Mouse (Mus musculus) hindbrain, embryonic 16.5 days (tissue): ENCODE measurements around the gene Insm1. TPM values are rescaled to one million over a fixed set of nuclear protein-coding genes. Genes with fewer than 3 reads are reported as not detected.

ENCODE experiments used
- ATAC-seq: fragments of 200-750 bp; cut with Nextera tagmentation; 2 replicates; pipeline ENCODE4 v1.8.0; 2017; ENCODE audit warnings: moderate TSS enrichment, moderate library complexity
- H3K27ac ChIP-seq: fragments of 300-500 bp; sonication (generic); 2 replicates; pipeline ENCODE4 v1.5.1; 2014; ENCODE audit warnings: low read depth, mild to moderate bottlenecking, control low read depth, low read length, moderate library complexity
- H3K27me3 ChIP-seq: fragments of 300-500 bp; sonication (generic); replicated peaks from 2 replicates; pipeline ENCODE4 v1.6.1; 2014; ENCODE audit warnings: low read length; ENCODE audit not compliant: control insufficient read depth, insufficient read depth
- H3K36me3 ChIP-seq: fragments of 300-500 bp; sonication (generic); 2 replicates; pipeline ENCODE4 v1.6.1; 2014; ENCODE audit warnings: mild to moderate bottlenecking, low read length, moderate library complexity, mixed read lengths; ENCODE audit not compliant: control insufficient read depth, insufficient read depth
- H3K4me1 ChIP-seq: fragments of 300-500 bp; sonication (generic); 2 replicates; pipeline ENCODE4 v1.6.1; 2014; ENCODE audit warnings: low read depth, low read length; ENCODE audit not compliant: control insufficient read depth, insufficient read depth
- H3K4me2 ChIP-seq: fragments of 300-500 bp; sonication (generic); 2 replicates; pipeline ENCODE4 v1.6.1; 2014; ENCODE audit warnings: mild to moderate bottlenecking, low read length, control low read depth, moderate library complexity
- H3K4me3 ChIP-seq: fragments of 300-500 bp; sonication (generic); 2 replicates; pipeline ENCODE4 v1.5.1; 2014; ENCODE audit warnings: mild to moderate bottlenecking, low read length, control low read depth, moderate library complexity
- H3K9ac ChIP-seq: fragments of 300-500 bp; sonication (generic); 2 replicates; pipeline ENCODE4 v1.6.1; 2014; ENCODE audit warnings: low read depth, mild to moderate bottlenecking, control low read depth, low read length, moderate library complexity
- H3K9me3 ChIP-seq: fragments of 300-500 bp; sonication (generic); 2 replicates; pipeline ENCODE4 v1.6.1; 2014; ENCODE audit warnings: mild to moderate bottlenecking, low read length, moderate library complexity; ENCODE audit not compliant: control insufficient read depth
- WGBS: fragments of 180-500 bp; shearing (Covaris S2); extraction: QIAGEN DNeasy Blood & Tissue Kit; methylation state at CpG from one replicate; pipeline ENCODE4 v1.1.7; 2014; 5-methylcytosine and 5-hydroxymethylcytosine counted together
- polyA plus RNA-seq: library from polyadenylated mRNA; unstranded; fragments of >200 nt; fragmentation: Nextera tagmentation; extraction: Ambion mirVana; gene quantifications from 2 replicates; pipeline ENCODE4 v1.2.1, GENCODE M21; 2015

The Insm1 gene
- polyA plus RNA-seq, 1 experiment from 2014 or later = 2.3 TPM

DNA sequence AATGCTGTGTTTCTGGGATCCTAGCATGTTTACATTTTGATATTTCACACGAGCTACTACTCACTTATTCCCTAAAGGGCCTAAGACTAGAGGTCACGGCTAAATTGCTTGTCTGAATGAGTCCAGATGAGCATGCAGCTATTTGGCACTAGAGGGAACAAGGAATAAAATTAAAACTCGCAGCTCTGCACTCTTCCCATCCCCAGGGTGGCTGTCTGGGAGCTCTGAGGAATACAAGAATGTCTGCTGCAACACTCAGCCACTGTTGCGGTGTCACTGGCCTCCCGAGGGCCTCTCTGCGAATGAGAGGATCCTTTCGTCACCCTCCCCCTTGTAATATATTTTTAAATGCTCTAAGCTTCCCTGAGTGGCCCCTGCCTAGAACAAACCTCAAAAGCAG lies 23.7 kb downstream of the Insm1 start:
- H3K4me2 ChIP-seq = no peak overlapping the region
- no peak overlapping the region for H3K27ac ChIP-seq
- no peak overlapping the region for H3K9ac ChIP-seq
- whole genome bisulfite sequencing = 55% methylated on average over 7 of the region's 7 CpGs
- no peak overlapping the region for H3K4me3 ChIP-seq
- no peak for ATAC-seq
- peaks cover 2% of the 10 kb centered on the region; the same call in 1 of the 2 replicates for H3K36me3 ChIP-seq
- H3K4me1 ChIP-seq = no peaks in the 10 kb centered on the region
- no peaks in the 10 kb centered on the region for H3K9me3 ChIP-seq
- no peaks in the 10 kb centered on the region for H3K27me3 ChIP-seq

DNA sequence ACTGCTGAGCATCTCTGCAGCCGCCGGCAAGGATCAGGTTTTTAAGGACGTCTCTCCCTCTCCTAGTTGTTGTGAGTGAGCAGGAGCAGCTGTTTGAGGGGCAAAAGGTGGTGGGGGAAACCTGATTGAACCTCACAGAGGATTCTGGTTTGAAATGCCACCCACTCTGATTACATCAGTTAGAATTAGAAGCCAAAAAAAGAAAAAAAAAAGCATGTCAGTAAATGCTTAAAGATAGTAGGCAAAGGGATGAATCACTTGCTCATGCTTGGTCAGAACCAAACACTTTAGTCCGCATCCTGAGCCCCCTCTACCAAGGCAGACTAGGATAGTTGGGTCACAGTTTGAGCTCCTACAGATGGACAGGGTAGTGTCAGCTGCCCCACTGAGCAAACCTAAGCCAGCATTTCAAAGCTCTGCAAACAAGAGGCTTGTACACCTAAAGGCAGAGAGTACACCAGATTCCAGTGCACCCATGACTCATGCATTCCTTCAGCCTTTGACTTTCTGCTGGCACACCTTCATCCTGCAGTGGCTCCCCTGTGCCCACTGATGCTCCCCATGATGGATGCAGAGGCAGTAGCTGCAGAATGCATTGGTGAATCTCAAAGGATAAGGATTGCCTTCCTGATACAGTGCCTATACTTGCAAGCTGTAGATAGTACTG lies 24.8 kb downstream of the Insm1 start:
- Histone ChIP-seq H3K9me3 (no peaks in the 10 kb centered on the region), H3K4me1 (0 out of 2 replicates have a peak, but pooled peaks cover 2% of the 10 kb centered on the region), H3K27me3 (no peaks in the 10 kb centered on the region), H3K4me2 (no peak overlapping the region), H3K9ac (no peak overlapping the region), H3K27ac (no peak overlapping the region), H3K36me3 (peaks cover 2% of the 10 kb centered on the region; the same call in 1 of the 2 replicates), H3K4me3 (no peak overlapping the region)
- no peak for ATAC-seq
- WGBS = 85% methylated on average over 4 of the region's 4 CpGs

DNA sequence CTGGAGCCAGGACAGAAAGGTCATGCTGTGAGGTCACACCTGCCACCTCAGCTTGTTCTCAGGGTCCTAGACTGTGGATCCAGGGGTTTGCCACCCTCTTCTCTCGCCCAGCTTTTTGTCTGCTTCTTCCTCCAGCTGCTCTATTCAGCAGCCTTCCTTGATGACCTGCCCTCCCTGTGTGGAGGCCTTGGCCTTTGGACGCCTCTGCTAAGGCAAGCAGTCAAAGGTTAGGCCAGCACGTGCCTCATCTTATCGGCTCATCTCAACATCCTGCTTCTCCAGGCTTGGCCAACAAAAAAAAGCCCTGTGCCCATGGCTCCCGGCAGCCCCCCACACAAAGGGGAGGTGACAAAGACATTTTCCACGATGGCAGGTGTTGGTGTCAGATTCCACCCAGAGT lies 25.9 kb downstream of the Insm1 start:
- Histone ChIP-seq H3K27ac (no peak overlapping the region), H3K4me1 (0 out of 2 replicates have a peak, but pooled peaks cover 2% of the 10 kb centered on the region), H3K4me3 (no peak overlapping the region), H3K27me3 (no peaks in the 10 kb centered on the region), H3K9ac (no peak overlapping the region), H3K9me3 (no peaks in the 10 kb centered on the region), H3K4me2 (no peak overlapping the region), H3K36me3 (peaks cover 2% of the 10 kb centered on the region; the same call in 1 of the 2 replicates)
- no peak for ATAC-seq
- WGBS = 39% methylated on average over 6 of the region's 6 CpGs

- Histone ChIP-seq H3K27me3 (no peaks in the 10 kb centered on the region), H3K9ac (no peak overlapping the region), H3K36me3 (peaks cover 2% of the 10 kb centered on the region; the same call in 1 of the 2 replicates), H3K27ac (no peak overlapping the region), H3K9me3 (no peaks in the 10 kb centered on the region), H3K4me1 (0 out of 2 replicates have a peak, but pooled peaks cover 2% of the 10 kb centered on the region), H3K4me2 (no peak overlapping the region), H3K4me3 (no peak overlapping the region)
- no peak for ATAC-seq
- WGBS = 43% methylated on average over 7 of the region's 7 CpGs
These were observed 27.3 kb downstream of the Insm1 start for GRCm38 (mm10) chr2:146249033-146249432.

- Histone ChIP-seq H3K36me3 (no peaks in the 10 kb centered on the region), H3K9me3 (no peaks in the 10 kb centered on the region), H3K9ac (no peak overlapping the region), H3K4me2 (no peak overlapping the region), H3K27ac (no peak overlapping the region), H3K4me1 (0 out of 2 replicates have a peak, but pooled peaks cover 2% of the 10 kb centered on the region), H3K27me3 (no peaks in the 10 kb centered on the region), H3K4me3 (no peak overlapping the region)
- 56% methylated on average over 6 of the region's 6 CpGs for WGBS
- ATAC-seq = peak; percentile 82
These were observed 28.6 kb downstream of the Insm1 start for GRCm38 (mm10) chr2:146250236-146250904.

GRCm38 (mm10) chr2:146254387-146254786 lies 32.7 kb downstream of the Insm1 start:
- no peak overlapping the region for H3K9ac ChIP-seq
- H3K9me3 ChIP-seq = no peaks in the 10 kb centered on the region
- WGBS = 85% methylated on average over 1 of the region's 1 CpGs
- no peaks in the 10 kb centered on the region for H3K36me3 ChIP-seq
- ATAC-seq = no peak
- H3K27me3 ChIP-seq = no peaks in the 10 kb centered on the region
- H3K4me3 ChIP-seq = no peak overlapping the region
- H3K4me1 ChIP-seq = peaks cover 10% of the 10 kb centered on the region
- no peak overlapping the region for H3K27ac ChIP-seq
- H3K4me2 ChIP-seq = no peak overlapping the region

GRCm38 (mm10) chr2:146255636-146256035 lies 33.9 kb downstream of the Insm1 start:
- no peaks in the 10 kb centered on the region for H3K27me3 ChIP-seq
- H3K4me2 ChIP-seq = no peak overlapping the region
- H3K36me3 ChIP-seq = no peaks in the 10 kb centered on the region
- H3K4me3 ChIP-seq = no peak overlapping the region
- peaks cover 13% of the 10 kb centered on the region for H3K4me1 ChIP-seq
- no peaks in the 10 kb centered on the region for H3K9me3 ChIP-seq
- no peak overlapping the region for H3K27ac ChIP-seq
- no peak overlapping the region for H3K9ac ChIP-seq
- no peak for ATAC-seq

DNA sequence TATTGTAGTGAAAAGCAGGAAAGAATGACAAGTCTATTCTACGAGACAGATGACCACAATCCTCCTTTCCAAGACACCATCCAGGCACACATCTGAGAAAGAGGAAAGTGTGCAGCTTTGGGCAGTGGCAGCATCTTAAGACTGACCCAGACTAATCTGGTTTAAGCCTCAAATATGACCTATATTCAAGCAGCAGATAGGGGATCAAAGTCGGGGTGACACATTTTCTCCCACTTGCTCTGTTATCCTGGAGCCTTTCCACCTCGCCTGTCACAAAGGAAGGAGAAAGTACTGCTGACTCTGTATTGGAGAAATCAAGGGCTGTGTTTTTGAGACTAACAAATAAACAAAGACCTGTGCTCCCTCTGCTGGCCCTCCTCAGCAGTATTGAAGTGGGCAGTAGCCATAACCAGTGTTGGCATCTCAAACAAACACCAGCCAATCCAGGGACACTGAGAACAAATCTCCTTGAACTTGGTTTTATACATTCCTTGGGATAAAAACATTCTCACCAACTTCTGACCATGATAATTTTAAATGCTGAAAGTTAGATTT lies 34.7 kb downstream of the Insm1 start:
- no peaks in the 10 kb centered on the region for H3K9me3 ChIP-seq
- H3K36me3 ChIP-seq = no peaks in the 10 kb centered on the region
- H3K4me3 ChIP-seq = no peak overlapping the region
- H3K27me3 ChIP-seq = no peaks in the 10 kb centered on the region
- peak; percentile 53; the same call in 1 of the 2 replicates for ATAC-seq
- no peak overlapping the region for H3K27ac ChIP-seq
- WGBS = 51% methylated on average over 3 of the region's 3 CpGs
- H3K4me1 ChIP-seq = peaks cover 14% of the 10 kb centered on the region
- H3K4me2 ChIP-seq = no peak overlapping the region
- no peak overlapping the region for H3K9ac ChIP-seq

DNA sequence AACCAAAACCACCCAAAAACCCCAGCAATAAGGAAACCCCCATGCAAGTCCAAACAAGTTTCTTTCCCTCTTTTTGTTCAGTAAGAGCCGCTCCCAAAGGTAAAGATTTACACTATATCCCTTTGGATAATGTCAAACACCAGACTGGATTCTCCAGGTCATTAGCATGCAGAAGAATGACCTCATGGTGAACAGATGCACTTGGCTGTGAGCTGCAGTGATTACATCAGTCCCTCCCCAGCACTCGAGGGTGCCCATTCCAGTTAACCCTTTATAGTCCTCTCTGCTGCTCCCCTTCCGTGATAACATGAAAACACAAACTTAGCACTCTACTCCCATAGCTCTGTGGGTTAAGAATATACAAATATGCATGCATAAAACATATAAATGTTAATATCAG lies 35.3 kb downstream of the Insm1 start:
- ATAC-seq = no peak
- Histone ChIP-seq H3K9me3 (no peaks in the 10 kb centered on the region), H3K27me3 (no peaks in the 10 kb centered on the region), H3K9ac (no peak overlapping the region), H3K4me3 (no peak overlapping the region), H3K4me1 (peaks cover 15% of the 10 kb centered on the region), H3K27ac (no peak overlapping the region), H3K4me2 (no peak overlapping the region), H3K36me3 (no peaks in the 10 kb centered on the region)
- WGBS = 31% methylated on average over 3 of the region's 3 CpGs
